Mouse (Mus musculus) CH12.LX (cell line): ENCODE measurements around the gene Kif1a. TPM values are rescaled to one million over a fixed set of nuclear protein-coding genes. Genes with fewer than 3 reads are reported as not detected.

ENCODE experiments used
- DNase-seq: peaks from one replicate; pipeline ENCODE4 v3.0.0-alpha.2; 2013; ENCODE audit errors: extremely low read depth
- H3K27ac ChIP-seq: 2 replicates; pipeline ENCODE4 v1.5.1; 2012; ENCODE audit warnings: low read depth, mild to moderate bottlenecking, control low read depth, moderate library complexity; ENCODE audit not compliant: insufficient read depth
- H3K27me3 ChIP-seq: replicated peaks from 2 replicates; pipeline ENCODE3; 2012; ENCODE audit warnings: inconsistent platforms
- H3K36me3 ChIP-seq, 2 experiments: replicated peaks in 1 of 2; 2 replicates each; pipeline versions ENCODE3 to v1.6.1; 2012; ENCODE audit warnings: inconsistent platforms in 1 of 2, low read length in 1 of 2, mild to moderate bottlenecking in 1 of 2, mixed read lengths in 1 of 2, moderate library complexity in 1 of 2; ENCODE audit not compliant: control insufficient read depth in 1 of 2, insufficient read depth in 1 of 2
- H3K4me1 ChIP-seq, 2 experiments: 2 replicates each; pipeline ENCODE4 v1.6.1; 2012; ENCODE audit warnings: inconsistent platforms in 1 of 2, moderate library complexity in 1 of 2; ENCODE audit not compliant: insufficient read depth in 2 of 2, control insufficient read depth in 1 of 2
- H3K4me2 ChIP-seq: 2 replicates; pipeline ENCODE4 v1.6.1; 2012; ENCODE audit warnings: low read depth, mild to moderate bottlenecking, control low read depth; ENCODE audit not compliant: poor library complexity, insufficient read depth, severe bottlenecking
- H3K4me3 ChIP-seq, 3 experiments: fragments of 150-350 bp in 1 of 3; sonication (generic) in 1 of 3; replicated peaks in 1 of 3; 2 replicates each; pipeline versions ENCODE3 to v1.5.1; 2011 to 2012; ENCODE audit warnings: low read depth in 2 of 3, low read length in 2 of 3, mild to moderate bottlenecking in 2 of 3, moderate library complexity in 2 of 3, control low read depth in 1 of 3, improper control_type of control experiment in 1 of 3, inconsistent platforms in 1 of 3, mixed read lengths in 1 of 3; ENCODE audit not compliant: poor library complexity in 1 of 3
- H3K79me2 ChIP-seq: replicated peaks from 2 replicates; pipeline ENCODE4 v1.6.1; 2012; ENCODE audit warnings: mild to moderate bottlenecking, moderate library complexity; ENCODE audit not compliant: control insufficient read depth, poor library complexity, insufficient read depth, severe bottlenecking; ENCODE audit errors: extremely low read depth
- H3K9ac ChIP-seq: 2 replicates; pipeline ENCODE4 v1.6.1; 2012; ENCODE audit warnings: low read depth, mild to moderate bottlenecking, control low read depth, moderate library complexity; ENCODE audit not compliant: insufficient read depth
- H3K9me3 ChIP-seq: replicated peaks from 2 replicates; pipeline ENCODE3; 2012; ENCODE audit warnings: low read length, inconsistent platforms, mixed read lengths
- BHLHE40 ChIP-seq: IDR thresholded peaks from 2 replicates; pipeline ENCODE4 v1.6.1; 2011; ENCODE audit warnings: mild to moderate bottlenecking, low read depth, low read length, improper control_type of control experiment
- CHD2 ChIP-seq: IDR thresholded peaks from 2 replicates; pipeline ENCODE4 v1.6.1; 2011; ENCODE audit warnings: low read length, improper control_type of control experiment
- E2F4 ChIP-seq: IDR thresholded peaks from 2 replicates; pipeline ENCODE4 v1.6.1; 2011; ENCODE audit warnings: low read depth, low read length, improper control_type of control experiment; ENCODE audit not compliant: insufficient replicate concordance
- ELF1 ChIP-seq: IDR thresholded peaks from 2 replicates; pipeline ENCODE4 v1.6.1; 2014; ENCODE audit warnings: low read depth, mild to moderate bottlenecking, inconsistent platforms, low read length, improper control_type of control experiment
- ETS1 ChIP-seq: conservative IDR thresholded peaks from 2 replicates; pipeline ENCODE4 v1.6.1; 2012; ENCODE audit warnings: low read depth, mild to moderate bottlenecking, inconsistent platforms, low read length, improper control_type of control experiment, moderate library complexity
- HCFC1 ChIP-seq: IDR thresholded peaks from 2 replicates; pipeline ENCODE4 v1.6.1; 2012; ENCODE audit warnings: low read depth, mild to moderate bottlenecking, inconsistent platforms, low read length, improper control_type of control experiment
- IRF4 ChIP-seq: IDR thresholded peaks from 2 replicates; pipeline ENCODE4 v1.6.1; 2014; ENCODE audit warnings: low read depth, mild to moderate bottlenecking, inconsistent platforms, low read length, improper control_type of control experiment
- JUND ChIP-seq: conservative IDR thresholded peaks from 2 replicates; pipeline ENCODE4 v1.6.1; 2011; ENCODE audit warnings: low read depth, low read length, improper control_type of control experiment
- KAT2A ChIP-seq: IDR thresholded peaks from 2 replicates; pipeline ENCODE4 v1.6.1; 2012; ENCODE audit warnings: low read length, improper control_type of control experiment, inconsistent platforms; ENCODE audit not compliant: insufficient replicate concordance
- MAFK ChIP-seq: IDR thresholded peaks from 2 replicates; pipeline ENCODE4 v1.6.1; 2011; ENCODE audit warnings: low read length, improper control_type of control experiment; ENCODE audit not compliant: insufficient replicate concordance
- MAX ChIP-seq: IDR thresholded peaks from 2 replicates; pipeline ENCODE4 v1.6.1; 2011; ENCODE audit warnings: low read length, improper control_type of control experiment
- MEF2A ChIP-seq: IDR thresholded peaks from 2 replicates; pipeline ENCODE4 v1.6.1; 2014; ENCODE audit warnings: low read depth, mild to moderate bottlenecking, inconsistent platforms, low read length, improper control_type of control experiment, borderline replicate concordance
- MXI1 ChIP-seq: IDR thresholded peaks from 2 replicates; pipeline ENCODE4 v1.6.1; 2011; ENCODE audit warnings: mild to moderate bottlenecking, low read depth, low read length, improper control_type of control experiment
- NRF1 ChIP-seq: IDR thresholded peaks from 2 replicates; pipeline ENCODE4 v1.6.1; 2014; ENCODE audit warnings: low read depth, mild to moderate bottlenecking, inconsistent platforms, low read length, improper control_type of control experiment, moderate library complexity
- PAX5 ChIP-seq: IDR thresholded peaks from 2 replicates; pipeline ENCODE4 v1.6.1; 2012; ENCODE audit warnings: low read length, inconsistent platforms, mixed read lengths
- POLR2A ChIP-seq: IDR thresholded peaks from 2 replicates; pipeline ENCODE4 v1.6.1; 2011; ENCODE audit warnings: low read depth, mild to moderate bottlenecking, improper control_type of control experiment, low read length
- RAD21 ChIP-seq: IDR thresholded peaks from 2 replicates; pipeline ENCODE4 v1.6.1; 2011; ENCODE audit warnings: low read depth, mild to moderate bottlenecking, low read length, improper control_type of control experiment, moderate library complexity
- SIN3A ChIP-seq: IDR thresholded peaks from 2 replicates; pipeline ENCODE4 v1.6.1; 2012; ENCODE audit warnings: low read length, improper control_type of control experiment, inconsistent platforms
- SMC3 ChIP-seq: IDR thresholded peaks from 2 replicates; pipeline ENCODE4 v1.6.1; 2011; ENCODE audit warnings: low read depth, low read length, improper control_type of control experiment
- TBP ChIP-seq: conservative IDR thresholded peaks from 2 replicates; pipeline ENCODE4 v1.6.1; 2011; ENCODE audit warnings: low read depth, low read length, improper control_type of control experiment
- TCF12 ChIP-seq: IDR thresholded peaks from 2 replicates; pipeline ENCODE4 v1.6.1; 2014; ENCODE audit warnings: low read depth, mild to moderate bottlenecking, inconsistent platforms, low read length, improper control_type of control experiment
- UBTF ChIP-seq: IDR thresholded peaks from 2 replicates; pipeline ENCODE4 v1.6.1; 2012; ENCODE audit warnings: low read depth, mild to moderate bottlenecking, inconsistent platforms, low read length, improper control_type of control experiment, moderate library complexity
- USF1 ChIP-seq: IDR thresholded peaks from 2 replicates; pipeline ENCODE4 v1.6.1; 2014; ENCODE audit warnings: low read depth, mild to moderate bottlenecking, inconsistent platforms, low read length, improper control_type of control experiment
- USF2 ChIP-seq: conservative IDR thresholded peaks from 2 replicates; pipeline ENCODE4 v1.6.1; 2011; ENCODE audit warnings: low read depth, low read length, improper control_type of control experiment
- ZC3H11A ChIP-seq: IDR thresholded peaks from 2 replicates; pipeline ENCODE4 v1.6.1; 2012; ENCODE audit warnings: low read depth, mild to moderate bottlenecking, inconsistent platforms, low read length, improper control_type of control experiment
- ZKSCAN1 ChIP-seq: IDR thresholded peaks from 2 replicates; pipeline ENCODE4 v1.6.1; 2012; ENCODE audit warnings: low read depth, inconsistent platforms, low read length, improper control_type of control experiment, borderline replicate concordance
- ZNF384 ChIP-seq: IDR thresholded peaks from 2 replicates; pipeline ENCODE4 v1.6.1; 2012; ENCODE audit warnings: low read depth, low read length, improper control_type of control experiment, inconsistent platforms
- dilution Hi-C: fragments of 300-500 bp; cut with MboI; formaldehyde crosslinking; loops from 2 replicates; pipeline ENCODE4 v1.14.3; 2020; ENCODE audit warnings: low sequenced_read_pairs; ENCODE audit not compliant: extremely low pct_unique_long_range_greater_than_20kb, extremely low pct_ligation_motif_present
- in situ Hi-C: fragments of 300-500 bp; cut with MboI; formaldehyde crosslinking; loops from 3 replicates; pipeline ENCODE4 v1.14.3; 2019; ENCODE audit warnings: low sequenced_read_pairs, low pct_ligation_motif_present, low pct_unique_long_range_greater_than_20kb, mixed read lengths
- polyA plus RNA-seq: library from polyadenylated mRNA; unstranded; fragments of >175 nt; gene quantifications from 2 replicates; pipeline ENCODE4 v1.2.1, GENCODE M21; 2012; ENCODE audit warnings: low read depth; ENCODE audit not compliant: insufficient read length
- total RNA-seq, 2 experiments: library from RNA; depleted of rRNA; stranded (reverse); fragments of 300-350 nt in 1 of 2; fragments of >200 nt in 1 of 2; gene quantifications; 2 replicates each; pipeline ENCODE4 v1.2.3; 2012 to 2014

Kif1a gene
- total and polyA plus RNA-seq, 3 experiments = 0.17 to 0.61 (median 0.17) TPM

DNA sequence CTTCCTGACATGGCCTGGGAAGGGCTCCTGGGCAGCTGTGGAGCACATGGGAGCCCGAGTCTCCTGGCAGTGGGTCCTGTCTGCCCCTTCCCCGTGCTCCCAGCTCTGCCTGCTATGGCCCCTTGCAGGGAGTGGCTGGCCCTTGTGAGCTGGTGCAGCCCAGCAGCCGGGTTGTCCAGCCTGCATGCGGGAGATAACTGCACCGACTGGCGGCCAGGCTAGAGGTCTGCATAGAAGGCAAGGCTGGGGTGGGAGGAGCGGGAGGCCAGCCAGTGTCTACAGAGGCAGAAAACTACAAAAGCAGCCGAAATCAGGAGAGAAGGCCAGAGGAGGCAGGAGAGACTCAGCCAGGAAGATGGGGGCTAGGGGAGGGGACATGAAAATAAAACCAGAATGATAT lies 67.8 kb downstream of the Kif1a start:
- TF ChIP-seq MAFK (no peak), KAT2A (no peak), ZC3H11A (no peak), RAD21 (no peak), MXI1 (no peak), TCF12 (no peak), POLR2A (no peak), E2F4 (no peak), MEF2A (no peak), ZKSCAN1 (no peak), SMC3 (no peak), BHLHE40 (no peak), ETS1 (no peak), ZNF384 (no peak), NRF1 (no peak)
- Histone ChIP-seq H3K36me3 (no peaks in the 10 kb centered on the region), H3K4me2 (no peak overlapping the region), H3K27ac (no peak overlapping the region), H3K4me1 (no peaks in the 10 kb centered on the region), H3K4me3 (no peak overlapping the region), H3K79me2 (no peaks in the 10 kb centered on the region), H3K27me3 (peaks cover 76% of the 10 kb centered on the region), H3K9me3 (peaks cover 13% of the 10 kb centered on the region), H3K9ac (no peak overlapping the region)
- no peak for DNase-seq
- in situ Hi-C loops = no loop called here
- dilution Hi-C loops = no loop called here

GRCm38 (mm10) chr1:93031199-93031598 lies 70.6 kb downstream of the Kif1a start:
- TF ChIP-seq IRF4 (no peak), NRF1 (no peak), TCF12 (no peak), ZKSCAN1 (no peak), MAX (no peak), USF2 (no peak), TBP (no peak), JUND (no peak), SMC3 (no peak), HCFC1 (no peak), ELF1 (no peak), MAFK (no peak), USF1 (no peak), SIN3A (no peak), UBTF (no peak), PAX5 (no peak), RAD21 (no peak), CHD2 (no peak)
- Histone ChIP-seq H3K4me3 (no peak overlapping the region), H3K27me3 (peaks cover 76% of the 10 kb centered on the region), H3K4me1 (peaks cover 0 to 3% of the 10 kb centered on the region in 2 experiments; a peak in 1 of 4 replicates), H3K4me2 (no peak overlapping the region), H3K36me3 (no peaks in the 10 kb centered on the region), H3K9ac (no peak overlapping the region), H3K27ac (no peak overlapping the region), H3K9me3 (no peaks in the 10 kb centered on the region), H3K79me2 (no peaks in the 10 kb centered on the region)
- in situ Hi-C loops (no loop called here), dilution Hi-C loops (no loop called here)
- DNase-seq = no peak
